Mouse (Mus musculus) olfactory bulb, adult 2 months (tissue): ENCODE results near the gene Sash1.

Source experiments
- CTCF ChIP-seq: fragments of 200-500 bp; IDR thresholded peaks from 2 replicates; pipeline ENCODE4 v1.5.1; 2012; ENCODE audit warnings: low read depth, mild to moderate bottlenecking, low read length, moderate library complexity; ENCODE audit not compliant: insufficient read depth
- POLR2A ChIP-seq: fragments of 200-500 bp; IDR thresholded peaks from 2 replicates; pipeline ENCODE4 v1.6.1; 2012; ENCODE audit warnings: mild to moderate bottlenecking, low read depth, low read length, moderate library complexity; ENCODE audit not compliant: insufficient read depth

GRCm38 (mm10) chr10:8856942-8857341, 28.9 kb downstream of the Sash1 start:
- TF ChIP-seq CTCF, result no peak
- no peak for TF ChIP-seq POLR2A
